Comparison of ENCODE assay signal across 17 mouse cellular contexts in the genomic region with DNA sequence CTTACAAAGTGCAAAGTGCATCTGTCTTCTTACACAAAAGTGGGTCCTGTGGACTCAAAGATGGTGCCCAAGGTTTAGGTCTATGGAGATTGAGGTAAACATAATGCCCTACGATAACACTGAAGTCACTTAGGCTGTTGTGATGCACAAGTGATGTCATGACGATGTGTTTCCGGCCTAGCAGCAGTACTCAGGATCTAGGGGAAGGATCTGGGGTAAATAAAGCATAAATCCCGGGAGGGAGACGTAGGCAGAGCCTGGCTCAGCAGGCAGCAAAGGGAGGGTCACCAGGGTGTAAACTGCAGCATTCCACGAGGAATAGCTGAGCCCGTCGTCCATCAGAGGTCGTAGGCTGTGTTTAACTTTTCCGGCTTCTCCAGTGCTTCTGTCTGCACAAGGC. TPM values are rescaled to one million over a fixed set of nuclear protein-coding genes. Genes with fewer than 3 reads are reported as not detected.
"Had no signal": no experiment of that assay in that cellular context is flagged by ENCODE, and none has a peak within 500 bp of the region (broad histone marks: within the 10 kb centered on the region; RNA-seq: fewer than 3 reads in every experiment).

No protein-coding gene starts in this region.

- H3K27ac ChIP-seq: neural tube, embryonic 13.5 days; neural tube, embryonic 15.5 days; stomach, embryonic 15.5 days; stomach, postnatal 0 days had no signal

- H3K9ac ChIP-seq: neural tube, embryonic 13.5 days; neural tube, embryonic 15.5 days; stomach, embryonic 15.5 days had no signal

- H3K9me3 ChIP-seq: neural tube, embryonic 13.5 days; neural tube, embryonic 15.5 days; stomach, embryonic 15.5 days had no signal

- H3K4me2 ChIP-seq: neural tube, embryonic 13.5 days; neural tube, embryonic 15.5 days; stomach, embryonic 15.5 days had no signal

- H3K4me1 ChIP-seq: neural tube, embryonic 13.5 days; neural tube, embryonic 15.5 days; stomach, embryonic 15.5 days had no signal

- H3K27me3 ChIP-seq: neural tube, embryonic 13.5 days; neural tube, embryonic 15.5 days; stomach, embryonic 15.5 days had no signal

- H3K4me3 ChIP-seq: neural tube, embryonic 13.5 days; neural tube, embryonic 15.5 days; stomach, embryonic 15.5 days had no signal

- DNase-seq: retina, postnatal 1 day; right cerebral cortex, adult 18-20 months; right cerebral cortex, postnatal 14 days; right cerebral cortex, postnatal 25 days; right cerebral cortex, postnatal 4 days; spleen, adult 18-20 months; thymus, adult 18-20 months; thymus, adult 2 months; thymus, postnatal 14 days; thymus, postnatal 25 days; thymus, postnatal 36 days; thymus, postnatal 4 days had no signal

RNA-seq across cellular contexts. Expression of a gene that starts 30.4 kb away (rescaled TPM):
- polyA plus RNA-seq: neural tube, embryonic 14.5 days had no signal
